ENCODE assay signal across 14 mouse cellular contexts in genomic region chr7:46559006-46559405, GRCm38 (mm10).
"Had no signal": no experiment of that assay in that cellular context is flagged by ENCODE, and none has a peak within 500 bp of the region (broad histone marks: within the 10 kb centered on the region; RNA-seq: fewer than 3 reads in every experiment).

No protein-coding gene starts in this region.

- H3K9ac ChIP-seq: liver, postnatal 0 days; lung, embryonic 15.5 days; midbrain, embryonic 13.5 days; midbrain, embryonic 15.5 days; neural tube, embryonic 12.5 days; stomach, embryonic 15.5 days had no signal

- H3K9me3 ChIP-seq: lung, embryonic 15.5 days; midbrain, embryonic 13.5 days; midbrain, embryonic 15.5 days; neural tube, embryonic 12.5 days; stomach, embryonic 15.5 days had no signal

- H3K4me3 ChIP-seq: lung, embryonic 15.5 days; megakaryocyte, embryonic 14.5 days; midbrain, embryonic 13.5 days; midbrain, embryonic 15.5 days; neural tube, embryonic 12.5 days; stomach, embryonic 15.5 days had no signal

- ATAC-seq: liver, postnatal 0 days; midbrain, embryonic 13.5 days; midbrain, embryonic 15.5 days had no signal

- H3K36me3 ChIP-seq: lung, embryonic 15.5 days; midbrain, embryonic 13.5 days; midbrain, embryonic 15.5 days; neural tube, embryonic 12.5 days; stomach, embryonic 15.5 days had no signal

- H3K27me3 ChIP-seq: lung, embryonic 15.5 days; midbrain, embryonic 13.5 days; midbrain, embryonic 15.5 days; neural tube, embryonic 12.5 days; stomach, embryonic 15.5 days had no signal

- H3K27ac ChIP-seq: lung, embryonic 15.5 days; macrophage; midbrain, embryonic 13.5 days; midbrain, embryonic 15.5 days; neural tube, embryonic 12.5 days; stomach, embryonic 15.5 days; stomach, postnatal 0 days had no signal

- H3K4me2 ChIP-seq: lung, embryonic 15.5 days; midbrain, embryonic 11.5 days; midbrain, embryonic 13.5 days; midbrain, embryonic 15.5 days; neural tube, embryonic 12.5 days; stomach, embryonic 15.5 days had no signal

- DNase-seq: liver, postnatal 0 days; right cerebral cortex, postnatal 14 days; thymus, adult 2 months; thymus, postnatal 25 days; thymus, postnatal 4 days had no signal
